Mouse (Mus musculus): ENCODE data around the gene Slc12a5.

GRCm38 (mm10) chr2:164948962-164949361 is 11.6 kb upstream of the Slc12a5 start:
- TF ChIP-seq CTCF (IDR thresholded peaks at IDR 0.05; ENCODE audit: control insufficient read depth, insufficient read depth, insufficient replicate concordance, low read depth, low read length) (no peak), POLR2A (IDR thresholded peaks at IDR 0.05; ENCODE audit: control insufficient read depth, low read depth, low read length) (no peak)

Data from testis, adult 2 months (tissue).